Mouse (Mus musculus): Measurements from ENCODE around the gene Rbpms2.

Rbpms2 gene

DNA sequence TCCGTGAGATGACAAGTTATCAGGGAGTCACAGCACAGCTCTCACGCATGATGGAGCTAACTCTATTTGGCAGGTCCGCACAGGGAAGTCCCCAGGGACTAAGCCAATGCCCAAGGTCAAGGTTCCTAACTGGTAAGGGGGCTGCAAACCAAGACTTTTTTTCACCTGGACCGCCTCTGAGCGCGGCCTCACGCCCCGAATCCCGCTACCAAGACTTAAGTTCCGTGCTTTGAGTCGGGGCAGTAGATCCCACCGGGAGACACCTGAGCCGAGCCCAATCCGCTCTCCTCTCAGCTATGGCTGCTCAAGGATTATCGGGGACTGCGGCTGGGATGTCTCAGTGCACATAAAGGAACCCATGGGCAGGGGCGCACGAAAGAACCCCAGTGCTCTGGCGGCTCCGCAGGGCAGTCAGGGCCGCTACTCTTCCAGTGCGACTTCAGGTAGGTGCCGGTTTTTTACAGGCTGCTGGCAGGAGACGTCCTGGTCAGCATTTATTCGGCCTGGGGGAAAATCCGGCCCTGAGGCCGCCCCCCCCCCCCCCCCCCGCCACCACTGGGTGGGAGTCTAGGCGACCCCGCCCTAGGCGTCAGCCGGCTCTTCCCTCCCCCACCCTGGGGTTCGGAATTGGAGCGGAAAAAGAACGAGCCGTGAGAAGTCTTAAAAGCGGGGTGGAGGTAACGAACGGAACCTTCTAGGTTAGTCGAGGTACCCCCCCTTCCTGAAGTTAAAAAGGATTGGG is at the start of gene Rbpms2:
TSS of gene Rbpms2 (plus strand) at position 624 of the 742 bp plus-strand sequence.
- peak; percentile 64 for DNase-seq (ENCODE audit: low read depth)

DNA sequence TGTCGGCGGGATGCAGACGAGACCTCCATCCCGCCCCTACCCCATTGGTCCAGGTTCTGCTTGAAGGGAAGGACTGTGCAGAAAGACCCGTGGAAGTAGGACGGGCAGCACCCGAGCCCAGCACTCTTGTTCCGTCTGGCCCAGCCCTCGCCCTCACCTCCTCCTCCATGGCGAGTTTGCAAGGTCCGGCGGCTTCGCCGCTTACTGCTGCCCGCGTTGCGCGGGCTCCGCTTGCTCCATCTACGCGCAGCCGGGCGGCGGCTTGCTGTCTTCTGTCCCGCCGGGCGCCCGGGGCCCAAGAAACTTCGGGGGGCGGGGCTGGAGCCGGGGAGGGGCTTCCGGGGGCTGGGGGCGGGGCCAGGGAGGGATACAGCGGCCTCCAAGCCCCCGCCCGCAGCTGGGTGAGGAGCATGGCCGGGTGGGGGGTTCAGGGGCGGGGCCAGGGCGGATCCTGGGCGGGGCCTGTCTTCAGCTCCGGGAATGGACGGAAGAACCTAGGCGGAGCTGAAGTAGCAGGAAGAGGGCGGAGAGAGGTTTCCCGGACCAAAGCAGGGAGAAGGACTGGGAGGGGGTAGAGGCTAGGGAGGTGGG is 49.6 kb upstream of the Rbpms2 start, which contains the start of gene Plekho2:
TSS of gene Plekho2 (minus strand) at position 260 of the 591 bp plus-strand sequence.
- peak; percentile 95 for DNase-seq (ENCODE audit: low read depth)

DNA sequence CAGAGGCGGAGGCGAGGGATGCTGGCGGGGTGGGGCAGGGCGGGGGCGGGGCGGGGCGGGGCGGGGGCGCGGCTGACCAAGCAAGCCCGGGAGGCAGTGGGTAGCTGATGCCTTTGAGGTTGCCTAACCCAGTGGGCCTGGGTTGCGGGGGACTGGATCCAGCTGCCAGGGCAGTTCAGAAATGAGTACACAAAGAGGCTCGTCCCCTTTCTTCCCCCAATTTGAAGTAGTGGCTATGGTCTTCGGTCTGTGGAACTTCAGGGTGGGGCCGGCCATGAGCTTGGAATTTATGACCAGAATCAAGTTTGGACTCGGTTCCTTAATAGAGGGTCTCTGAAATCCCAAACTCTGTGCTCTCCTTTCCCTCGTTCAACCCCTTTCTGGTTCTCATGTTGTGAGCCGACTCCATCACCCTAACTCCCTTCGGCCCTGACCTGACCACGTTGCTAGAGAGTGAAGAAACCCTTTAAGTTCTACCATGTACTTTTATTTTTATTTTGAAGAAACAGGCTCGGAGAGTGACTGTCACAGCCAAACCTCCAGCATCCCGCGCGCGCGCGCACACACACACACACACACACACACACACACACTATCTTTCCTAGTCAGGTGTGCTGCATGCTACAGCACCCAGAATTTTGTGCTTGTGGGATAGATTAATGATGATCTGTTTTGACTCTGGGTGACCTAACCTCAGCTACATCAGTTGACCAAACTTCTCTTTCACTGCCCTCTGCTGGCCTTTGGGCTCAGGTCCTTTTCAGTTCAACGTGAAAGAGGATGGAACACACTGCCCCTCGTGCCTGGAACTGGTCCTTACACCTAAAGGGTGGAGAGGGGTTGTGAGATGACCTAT is 48.8 kb upstream of the Rbpms2 start:
- peak; percentile 92 for DNase-seq (ENCODE audit: low read depth)

DNA sequence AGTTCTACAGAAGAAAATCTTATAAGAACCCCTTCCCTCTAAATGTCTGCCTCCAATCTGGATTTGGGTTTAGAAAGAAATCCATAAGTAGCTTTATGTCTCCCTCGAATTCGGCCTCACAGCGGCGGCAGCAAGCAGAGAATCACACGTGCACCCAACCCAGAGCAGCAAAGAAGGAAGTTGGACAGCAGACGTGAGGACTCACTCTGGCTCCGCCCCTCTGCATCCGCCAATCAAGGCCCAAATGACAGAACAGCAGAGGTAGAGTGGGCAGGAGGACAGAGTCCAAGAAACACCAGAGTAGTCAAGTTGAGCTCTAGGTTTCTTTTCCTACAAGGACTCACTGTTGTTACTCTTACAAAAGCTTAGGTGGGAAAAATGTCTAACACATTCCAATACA is 46.4 kb upstream of the Rbpms2 start:
- DNase-seq (ENCODE audit: low read depth) = peak; percentile 57

DNA sequence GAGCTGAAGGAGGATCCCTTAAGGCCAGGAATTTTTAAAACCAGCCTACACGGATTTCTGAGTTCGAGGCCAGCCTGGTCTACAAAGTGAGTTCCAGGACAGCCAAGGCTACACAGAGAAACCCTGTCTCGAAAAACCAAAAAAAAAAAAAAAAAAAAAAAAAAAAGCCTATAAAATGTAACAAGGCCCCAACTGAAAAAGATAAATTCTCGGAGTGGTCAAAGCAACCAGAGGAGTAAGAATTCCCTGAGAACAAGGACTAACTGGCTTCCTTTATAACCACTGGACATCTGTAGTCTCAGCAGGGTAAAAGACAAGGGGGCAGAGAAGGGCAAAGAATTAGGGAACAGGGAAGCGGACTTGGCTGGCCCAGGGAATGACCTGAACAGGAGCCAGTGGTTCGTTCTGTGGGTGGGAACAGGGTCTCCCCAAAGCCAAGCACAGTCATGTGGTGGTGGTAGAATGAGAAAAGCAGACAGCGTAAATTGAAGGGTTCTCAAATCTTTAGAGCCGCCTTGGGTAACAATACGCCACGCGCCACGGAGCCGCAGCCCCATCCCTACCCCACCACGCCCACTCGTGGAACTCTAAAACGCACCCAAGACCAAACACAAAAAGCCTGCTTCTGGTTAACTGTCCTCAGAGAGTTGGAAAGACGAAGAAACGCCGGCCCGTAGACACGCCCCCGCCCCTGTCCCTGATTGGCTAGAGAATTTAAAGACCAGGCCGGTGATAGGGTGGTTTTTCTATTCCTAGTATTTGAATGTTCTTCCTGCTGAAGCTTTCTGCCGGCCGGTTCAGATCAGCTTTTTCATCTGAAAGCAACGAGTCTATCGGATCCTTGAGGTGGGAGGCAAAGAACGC is 42.8 kb upstream of the Rbpms2 start, which contains the start of gene Pif1:
TSS of gene Pif1 (plus strand) at position 755 of the 864 bp plus-strand sequence.
- DNase-seq (ENCODE audit: low read depth) = peak; percentile 78

DNA sequence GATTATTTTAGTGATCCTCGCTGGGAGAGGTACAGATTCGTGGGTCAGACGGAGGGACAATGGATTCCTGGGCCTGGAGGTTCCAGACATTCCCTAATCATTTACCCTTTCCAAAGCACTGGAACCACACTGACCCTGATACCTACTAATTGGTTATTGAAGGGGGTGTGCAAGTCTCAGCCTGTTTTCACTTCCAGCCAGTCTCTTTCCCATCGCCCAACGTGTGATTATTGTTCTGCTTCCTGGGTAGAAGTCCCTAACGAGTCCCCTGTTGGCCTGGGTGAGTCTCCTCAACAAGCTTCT is 42.2 kb upstream of the Rbpms2 start:
- DNase-seq (ENCODE audit: low read depth) = peak; percentile 46

DNA sequence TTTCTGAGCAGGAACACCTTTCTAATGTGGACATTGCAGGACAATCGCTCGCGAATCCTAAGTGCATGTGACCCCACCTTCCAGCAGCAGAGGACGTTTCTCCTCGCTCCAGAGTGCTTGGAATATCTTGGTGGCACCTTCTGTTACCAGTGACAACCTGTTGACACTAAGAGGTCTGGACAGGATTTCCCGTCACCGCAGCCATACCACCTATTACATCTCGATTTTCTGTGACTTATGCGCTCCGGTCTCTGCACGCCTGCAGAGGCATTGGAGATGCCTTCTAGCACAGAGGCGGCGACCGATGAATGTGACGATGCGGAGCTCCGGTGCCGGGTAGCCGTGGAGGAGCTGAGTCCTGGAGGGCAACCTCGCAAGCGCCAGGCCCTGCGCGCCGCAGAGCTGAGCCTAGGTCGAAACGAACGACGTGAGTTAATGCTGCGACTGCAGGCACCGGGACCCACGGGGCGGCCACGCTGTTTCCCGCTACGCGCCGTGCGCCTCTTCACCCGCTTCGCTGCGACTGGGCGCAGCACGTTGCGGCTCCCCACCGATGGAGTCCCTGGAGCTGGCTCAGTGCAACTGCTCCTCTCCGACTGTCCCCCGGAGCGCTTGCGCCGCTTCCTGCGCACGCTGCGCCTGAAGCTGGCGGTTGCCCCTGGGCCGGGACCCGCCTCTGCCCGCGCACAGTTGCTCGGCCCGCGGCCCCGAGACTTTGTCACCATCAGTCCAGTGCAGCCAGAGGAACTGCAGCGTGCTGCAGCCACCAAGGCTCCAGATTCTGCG is 41.7 kb upstream of the Rbpms2 start:
- peak; percentile 50 for DNase-seq (ENCODE audit: low read depth)

DNA sequence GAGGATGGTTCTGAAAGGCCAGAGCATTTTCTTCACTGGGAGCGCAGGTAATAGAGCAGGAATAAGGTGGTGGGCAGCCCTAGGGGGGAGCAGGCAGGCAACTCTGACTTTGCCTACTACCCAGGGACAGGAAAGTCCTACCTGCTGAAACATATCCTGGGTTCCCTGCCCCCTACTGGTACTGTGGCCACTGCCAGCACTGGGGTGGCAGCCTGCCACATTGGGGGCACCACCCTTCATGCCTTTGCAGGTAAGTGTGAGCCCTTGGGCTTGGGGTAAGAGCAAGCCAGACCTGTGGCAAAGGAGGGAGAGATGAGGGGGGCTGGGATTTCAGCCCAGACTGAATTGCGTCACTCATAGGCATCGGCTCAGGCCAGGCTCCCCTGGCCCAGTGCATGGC is 40.4 kb upstream of the Rbpms2 start:
- no peak for DNase-seq (ENCODE audit: low read depth)

DNA sequence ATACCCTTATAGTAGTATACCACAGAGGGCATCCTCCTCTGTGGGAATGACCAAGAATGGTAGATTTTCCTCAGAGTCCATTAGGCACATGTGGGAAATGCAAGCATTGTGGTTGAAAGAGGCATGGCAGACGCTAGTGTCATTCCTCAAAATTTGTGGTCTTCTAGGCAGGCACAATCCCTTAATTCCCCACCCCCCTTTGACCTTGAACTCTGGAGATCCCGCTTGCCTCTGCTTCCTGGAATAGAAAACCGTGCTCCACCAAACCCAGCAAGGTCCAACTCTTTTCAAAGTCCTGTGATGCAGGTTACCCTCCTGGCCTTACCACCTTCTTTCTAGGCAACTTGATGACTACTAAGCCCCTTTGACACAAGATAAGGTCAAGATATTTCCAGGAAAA is 36.7 kb upstream of the Rbpms2 start:
- no peak for DNase-seq (ENCODE audit: low read depth)

DNA sequence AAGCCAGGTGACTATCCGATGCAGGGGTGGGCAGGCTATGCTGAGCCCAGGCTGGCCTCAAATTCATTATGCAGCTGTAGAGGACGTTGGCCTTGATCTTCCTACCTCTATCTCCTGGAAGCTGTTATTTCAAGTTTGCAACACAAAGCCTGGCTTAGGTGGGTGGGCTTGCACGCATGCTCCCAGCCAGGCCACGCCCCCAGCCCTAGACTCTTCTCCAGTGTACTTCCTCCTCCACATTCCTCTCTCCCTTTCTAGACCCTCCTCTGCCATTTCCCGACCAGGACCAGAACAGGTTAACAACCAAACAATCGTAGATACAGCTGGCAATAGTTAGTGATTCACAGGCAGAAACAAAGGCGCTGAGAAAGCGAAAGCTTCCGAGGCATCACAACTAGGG is 35.9 kb upstream of the Rbpms2 start:
- DNase-seq (ENCODE audit: low read depth) = no peak

DNA sequence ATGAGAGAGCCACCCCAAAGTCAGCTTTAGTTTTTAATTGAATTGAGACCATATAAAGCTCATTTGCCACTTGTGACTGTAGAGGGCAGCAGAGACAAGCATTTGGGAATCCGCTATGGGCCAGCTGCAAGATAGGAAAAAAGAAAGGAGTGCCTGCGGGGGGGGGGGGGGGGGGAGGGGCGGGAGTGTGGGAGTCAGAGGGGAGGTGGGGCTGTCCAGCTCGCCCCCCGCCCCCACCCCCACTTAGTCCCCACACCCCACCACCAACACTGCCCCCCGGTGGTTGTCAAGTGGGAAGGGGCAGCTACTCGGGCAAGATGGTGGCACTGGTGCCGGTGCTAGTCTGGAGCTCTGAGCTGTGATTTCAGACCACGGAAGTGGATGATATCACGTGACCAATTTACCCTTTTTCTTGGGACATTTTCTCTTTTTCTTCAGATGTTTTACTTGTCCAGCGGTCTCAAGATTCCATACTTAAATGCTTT is 30.6 kb upstream of the Rbpms2 start:
- DNase-seq (ENCODE audit: low read depth) = peak; percentile 68

DNA sequence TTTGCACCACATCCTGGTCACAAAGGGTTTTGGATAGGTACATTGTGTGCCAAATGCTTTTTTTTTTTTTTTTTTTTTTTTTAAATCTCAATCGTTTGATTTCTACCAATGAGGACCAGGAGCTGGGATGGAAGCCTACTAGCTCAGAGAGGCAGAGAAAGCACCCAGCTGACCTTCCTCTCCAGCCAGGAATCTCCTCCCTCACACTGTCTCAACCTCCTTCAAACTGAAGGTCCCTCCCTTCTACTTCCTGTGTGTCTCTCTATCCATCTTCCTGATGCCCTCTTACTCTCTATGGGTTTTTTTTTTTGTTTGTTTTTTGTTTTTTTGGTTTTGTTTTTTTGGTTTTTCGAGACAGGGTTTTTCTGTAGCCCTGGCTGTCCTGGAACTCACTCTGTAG is 28.5 kb upstream of the Rbpms2 start:
- DNase-seq (ENCODE audit: low read depth) = no peak

DNA sequence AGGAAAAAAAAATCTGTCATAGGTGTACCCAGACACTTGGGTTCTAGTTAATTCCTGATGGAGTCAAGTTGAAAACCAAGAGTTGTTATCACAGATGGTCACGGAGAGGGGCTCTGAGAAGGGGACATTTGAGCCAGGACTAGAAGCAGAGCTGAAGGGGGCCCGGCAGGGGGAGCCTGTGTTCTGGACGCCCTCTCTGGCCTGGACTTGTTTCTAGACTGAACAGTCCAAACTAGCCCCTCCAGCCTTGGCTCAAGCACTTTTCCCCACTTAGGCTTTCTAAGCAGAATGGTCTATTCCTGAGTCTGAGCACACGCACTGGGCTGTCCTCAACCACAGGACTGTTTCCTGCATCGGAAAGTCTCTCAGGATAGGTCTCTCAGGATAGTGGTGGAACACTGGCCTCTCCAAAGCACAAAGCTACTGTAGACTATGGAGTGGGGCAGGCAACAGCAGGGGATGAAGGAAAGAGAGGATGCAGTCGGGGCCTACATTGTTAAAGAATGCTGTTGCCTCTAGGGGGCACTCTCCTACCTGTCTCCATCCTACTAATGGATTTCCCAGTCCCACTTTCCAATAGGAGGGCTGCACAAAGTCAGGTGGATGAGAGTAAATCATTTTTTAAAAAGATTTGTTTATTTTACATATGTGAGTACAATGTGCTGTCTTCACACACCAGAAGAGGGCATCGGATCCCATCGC is 25.9 kb upstream of the Rbpms2 start:
- peak; percentile 44 for DNase-seq (ENCODE audit: low read depth)

DNA sequence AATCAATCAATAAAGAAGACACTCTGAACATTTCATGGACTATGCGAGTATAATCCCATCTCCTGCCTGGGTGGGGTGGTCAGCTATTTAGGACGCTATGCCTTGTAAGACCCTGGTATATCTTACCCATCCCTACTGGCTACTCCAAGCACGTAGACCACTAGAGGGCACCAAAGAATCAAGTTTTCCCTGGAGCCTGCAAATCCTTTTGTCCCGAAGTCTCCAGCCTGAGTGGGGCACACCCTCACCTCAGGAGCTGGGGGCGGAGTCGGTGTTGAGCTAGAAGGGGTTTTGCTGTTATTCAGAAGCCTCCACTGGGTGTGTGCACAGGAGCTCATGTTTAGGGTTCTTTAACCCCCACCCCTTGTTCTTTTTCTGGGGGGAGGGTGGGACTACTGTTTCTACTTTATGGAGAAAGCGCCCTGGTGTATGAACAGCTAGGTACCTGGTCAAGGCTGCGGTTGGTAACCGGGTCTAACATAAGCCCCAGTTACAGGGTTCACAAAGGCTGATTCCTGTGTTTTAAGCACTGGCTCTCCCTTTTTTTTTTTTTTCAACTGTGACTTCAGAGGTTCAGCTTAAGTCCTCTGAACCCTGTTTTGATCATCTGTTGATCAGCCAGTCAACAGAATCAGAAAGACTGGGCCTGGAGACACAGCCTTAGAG is 23.8 kb upstream of the Rbpms2 start:
- DNase-seq (ENCODE audit: low read depth) = peak; percentile 73

DNA sequence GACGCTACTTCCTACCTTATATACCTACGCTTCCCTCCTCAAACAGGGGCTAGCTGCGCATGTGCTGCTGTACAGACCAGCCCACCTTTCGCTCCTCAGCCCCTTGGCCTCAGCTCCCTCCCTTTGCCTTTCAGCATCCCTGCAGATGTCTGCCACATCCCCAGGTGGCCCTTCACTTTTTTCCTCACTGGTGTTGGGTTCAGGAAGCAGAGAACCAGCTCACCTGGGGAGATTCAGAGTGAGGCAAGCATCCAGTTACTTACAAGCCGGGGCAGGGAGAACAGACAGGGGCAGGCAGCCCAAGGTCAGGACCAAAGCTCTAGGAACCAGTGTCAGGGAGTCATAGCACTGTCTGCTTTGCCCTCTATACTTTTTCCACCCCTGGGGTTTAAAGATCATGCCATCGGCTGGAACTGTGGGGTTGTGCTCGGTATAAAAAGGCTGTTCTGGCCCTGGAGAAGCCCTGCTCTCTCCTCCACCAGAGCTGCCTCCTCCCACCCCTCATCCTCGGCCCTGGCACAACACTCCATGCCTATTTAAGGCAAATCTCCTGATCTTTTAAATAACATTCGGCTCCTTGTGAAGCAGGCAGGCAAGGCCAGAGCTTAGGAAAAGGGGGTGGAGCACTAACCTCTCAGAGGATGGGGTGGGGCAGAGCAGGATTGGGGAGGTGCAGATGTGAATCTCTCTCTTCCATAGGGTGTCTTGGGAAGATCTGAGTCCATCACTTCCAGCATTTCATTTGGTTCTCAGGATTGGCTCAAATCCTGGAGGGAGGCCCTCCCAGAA is 22.9 kb upstream of the Rbpms2 start:
- DNase-seq (ENCODE audit: low read depth) = no peak

DNA sequence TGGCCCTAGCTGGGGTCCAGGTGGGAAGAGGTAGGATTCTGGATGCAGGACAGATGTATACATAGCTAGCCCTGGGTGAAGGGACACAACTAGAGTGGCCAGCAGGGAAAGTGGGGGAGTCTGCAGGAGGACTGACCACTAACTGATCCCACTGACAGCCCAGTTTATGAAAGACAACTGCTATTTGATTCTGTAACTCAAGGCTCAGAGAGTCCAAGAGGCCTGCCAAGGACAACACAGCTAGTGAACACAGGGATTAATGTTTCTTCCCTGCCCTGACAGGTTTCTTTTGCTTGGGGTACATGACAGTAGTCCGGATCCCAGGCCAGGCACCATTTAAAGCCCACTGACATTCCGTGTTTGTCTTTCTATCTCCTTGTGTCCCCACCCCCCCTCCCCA is 22.3 kb upstream of the Rbpms2 start:
- DNase-seq (ENCODE audit: low read depth) = no peak

DNA sequence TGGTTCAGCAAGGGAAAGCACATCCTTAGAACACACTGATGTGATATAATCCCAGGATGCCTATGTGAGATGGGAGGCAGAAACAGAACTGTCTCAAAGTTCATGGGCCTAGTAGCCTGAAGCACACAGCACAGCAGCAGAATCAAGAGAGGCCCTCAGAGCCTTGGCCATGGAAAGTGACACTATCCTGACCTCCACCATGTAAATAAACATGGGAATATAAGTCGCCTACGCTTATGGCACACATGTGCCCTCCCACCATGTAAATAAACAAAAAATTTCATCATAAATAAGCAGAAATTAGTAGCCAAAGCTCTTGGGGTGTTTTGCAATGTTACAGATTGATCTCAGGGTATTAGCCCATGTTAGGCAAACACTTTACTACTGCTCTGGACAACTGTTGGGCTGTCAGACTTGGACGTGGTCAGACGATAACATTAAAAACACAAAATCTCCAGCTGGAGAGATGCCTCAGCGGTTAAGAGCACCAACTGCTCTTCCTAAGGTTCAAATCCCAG is 17.4 kb upstream of the Rbpms2 start:
- no peak for DNase-seq (ENCODE audit: low read depth)

DNA sequence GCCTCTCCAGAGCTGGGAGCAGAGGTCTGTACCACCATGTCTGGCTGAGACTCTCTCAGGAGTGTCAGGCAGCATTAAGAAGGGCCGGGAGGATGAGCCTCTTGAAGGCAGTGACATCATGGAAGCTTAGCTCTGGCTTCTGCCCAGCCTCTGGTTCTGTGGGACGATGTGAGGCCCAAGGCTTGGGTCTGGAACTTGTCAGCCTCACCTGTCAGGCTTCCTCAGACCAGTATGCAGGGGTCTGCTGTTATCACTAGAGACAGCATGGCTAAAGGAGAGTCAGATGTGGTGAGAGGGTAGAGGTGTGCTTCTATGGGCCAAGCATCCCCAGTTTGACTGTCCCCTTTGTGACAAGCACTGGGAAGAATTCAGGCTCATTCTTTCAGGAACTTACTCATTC is 16.4 kb upstream of the Rbpms2 start:
- no peak for DNase-seq (ENCODE audit: low read depth)

DNA sequence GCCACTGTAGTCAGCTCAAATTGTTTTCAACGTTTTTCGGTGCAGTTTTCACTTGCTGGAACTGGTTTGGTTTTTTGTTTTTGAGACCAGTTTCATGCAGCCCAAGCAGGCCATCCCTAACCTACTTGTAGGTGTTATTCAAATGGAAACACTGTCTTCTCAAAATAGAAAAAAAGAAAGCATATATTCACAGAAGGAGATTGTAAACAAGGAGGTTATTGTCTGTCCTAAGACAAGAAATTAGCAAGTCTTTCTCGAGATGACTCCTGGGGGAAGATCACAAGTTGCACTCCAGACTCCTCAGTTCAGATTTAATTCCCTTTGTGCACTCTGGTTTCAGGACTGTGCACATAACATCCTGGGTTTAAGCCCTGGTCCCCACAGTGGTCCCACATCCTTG is 10.1 kb upstream of the Rbpms2 start:
- DNase-seq (ENCODE audit: low read depth) = no peak
